Mouse (Mus musculus) megakaryocyte, embryonic 14.5 days (primary cell): Measurements from ENCODE around the gene Ccdc146. TPM values are rescaled to one million over a fixed set of nuclear protein-coding genes. Genes with fewer than 3 reads are reported as not detected.
"Not testable (repeated sequence)": the region's sequence is repeated elsewhere in the genome, so short reads cannot be mapped to it uniquely, and the experiment has no call there.

Source experiments
- H3K27me3 ChIP-seq: replicated peaks from 2 replicates; pipeline ENCODE3; 2012; ENCODE audit warnings: inconsistent platforms
- H3K36me3 ChIP-seq: replicated peaks from 2 replicates; pipeline ENCODE3; 2012; ENCODE audit warnings: low read length, inconsistent platforms, mixed read lengths
- H3K4me1 ChIP-seq: 2 replicates; pipeline ENCODE4 v1.6.1; 2012; ENCODE audit warnings: inconsistent platforms
- H3K4me3 ChIP-seq: replicated peaks from 2 replicates; pipeline ENCODE3; 2012; ENCODE audit warnings: moderate library complexity, mild to moderate bottlenecking, inconsistent platforms
- H3K9me3 ChIP-seq: 2 replicates; pipeline ENCODE4 v1.6.1; 2012; ENCODE audit warnings: inconsistent platforms
- FLI1 ChIP-seq: IDR thresholded peaks from 2 replicates; pipeline ENCODE4 v1.6.1; 2012; ENCODE audit warnings: low read length, inconsistent platforms, mixed read lengths
- GATA1 ChIP-seq: IDR thresholded peaks from 3 replicates; pipeline ENCODE4 v1.6.1; 2012; ENCODE audit warnings: mixed read lengths, low read length, inconsistent platforms, borderline replicate concordance
- polyA plus RNA-seq: library from polyadenylated mRNA; stranded (reverse); fragments of >175 nt; gene quantifications from 2 replicates; pipeline ENCODE4 v1.2.3, GENCODE M21; 2012; ENCODE audit warnings: low replicate concordance; ENCODE audit not compliant: insufficient read depth

The Ccdc146 gene
- polyA plus RNA-seq, 1 experiment = not detected

DNA sequence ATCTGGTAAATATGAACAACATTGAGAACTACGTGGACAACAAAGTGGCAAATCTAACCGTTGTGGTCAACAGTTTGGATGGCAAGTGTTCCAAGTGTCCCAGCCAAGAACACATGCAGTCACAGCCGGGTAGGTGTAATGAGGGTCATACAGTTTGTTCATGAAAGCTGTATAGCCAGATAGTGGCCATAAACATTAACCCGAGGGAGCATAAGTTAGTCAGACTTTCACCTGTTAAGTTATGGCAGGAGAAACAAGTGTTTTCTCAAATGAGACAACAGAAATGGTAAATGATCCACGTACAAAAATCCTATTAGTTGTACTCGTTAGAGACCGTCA, 51.3 kb downstream of the Ccdc146 start:
- Histone ChIP-seq H3K36me3 (peaks cover 18% of the 10 kb centered on the region), H3K4me1 (peaks cover 57% of the 10 kb centered on the region), H3K4me3 (peak overlapping the region; percentile 99), H3K9me3 (no peaks in the 10 kb centered on the region), H3K27me3 (no peaks in the 10 kb centered on the region)
- TF ChIP-seq GATA1 (no peak), FLI1 (no peak)

- Histone ChIP-seq H3K36me3 (peaks cover 18% of the 10 kb centered on the region), H3K9me3 (no peaks in the 10 kb centered on the region), H3K4me3 (peak within 1 kb of the TSS; percentile 99), H3K27me3 (no peaks in the 10 kb centered on the region), H3K4me1 (peaks cover 57% of the 10 kb centered on the region)
- TF ChIP-seq GATA1 (no peak), FLI1 (no peak)
Observed at GRCm38 (mm10) chr5:21372493-21373179, 51.8 kb downstream of the Ccdc146 start, which contains the start of gene Fgl2. TSS of gene Fgl2 (plus strand) at chr5:21372642.

DNA sequence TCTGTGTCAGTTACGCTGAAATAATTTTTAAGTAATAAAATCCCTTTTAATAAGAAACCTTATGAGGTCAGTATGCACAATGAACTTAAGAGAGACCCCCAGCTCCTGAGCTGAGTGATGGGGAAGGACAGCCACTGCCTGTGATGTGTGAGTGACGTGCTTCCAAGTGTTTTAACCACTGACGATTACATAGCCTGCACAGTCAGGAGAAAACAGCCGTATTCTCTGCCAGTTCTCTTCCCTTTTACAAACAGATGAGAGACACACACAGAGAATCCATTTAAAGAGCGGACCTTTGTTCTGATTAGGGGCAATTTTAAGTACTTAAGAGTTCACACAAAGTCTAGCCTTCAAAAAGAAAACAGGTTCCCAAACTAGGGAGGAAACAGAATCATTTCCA, 52.6 kb downstream of the Ccdc146 start:
- TF ChIP-seq FLI1 (no peak), GATA1 (no peak)
- Histone ChIP-seq H3K4me3 (peak overlapping the region; percentile 99), H3K9me3 (no peaks in the 10 kb centered on the region), H3K36me3 (peaks cover 17% of the 10 kb centered on the region), H3K4me1 (peaks cover 62% of the 10 kb centered on the region), H3K27me3 (no peaks in the 10 kb centered on the region)

GRCm38 (mm10) chr5:21370218-21370947, 54.1 kb downstream of the Ccdc146 start:
- H3K4me1 ChIP-seq = peaks cover 67% of the 10 kb centered on the region
- H3K4me3 ChIP-seq = no peak overlapping the region
- H3K36me3 ChIP-seq = peaks cover 7% of the 10 kb centered on the region
- H3K9me3 ChIP-seq = no peaks in the 10 kb centered on the region
- TF ChIP-seq FLI1 (no peak), GATA1 (no peak)
- H3K27me3 ChIP-seq = no peaks in the 10 kb centered on the region

GRCm38 (mm10) chr5:21367514-21367913, 57.0 kb downstream of the Ccdc146 start:
- Histone ChIP-seq H3K27me3 (no peaks in the 10 kb centered on the region), H3K4me3 (no peak overlapping the region), H3K36me3 (no peaks in the 10 kb centered on the region), H3K4me1 (peaks cover 42% of the 10 kb centered on the region), H3K9me3 (peaks cover 7% of the 10 kb centered on the region; the same call in 1 of the 2 replicates)
- no peak for TF ChIP-seq FLI1
- TF ChIP-seq GATA1 = no peak

- no peaks in the 10 kb centered on the region for H3K27me3 ChIP-seq
- peaks cover 32% of the 10 kb centered on the region for H3K4me1 ChIP-seq
- no peaks in the 10 kb centered on the region for H3K36me3 ChIP-seq
- H3K4me3 ChIP-seq = no peak overlapping the region
- TF ChIP-seq FLI1 = no peak
- no peak for TF ChIP-seq GATA1
- peaks cover 15% of the 10 kb centered on the region for H3K9me3 ChIP-seq
Observed at GRCm38 (mm10) chr5:21366338-21367053, 58.0 kb downstream of the Ccdc146 start.

DNA sequence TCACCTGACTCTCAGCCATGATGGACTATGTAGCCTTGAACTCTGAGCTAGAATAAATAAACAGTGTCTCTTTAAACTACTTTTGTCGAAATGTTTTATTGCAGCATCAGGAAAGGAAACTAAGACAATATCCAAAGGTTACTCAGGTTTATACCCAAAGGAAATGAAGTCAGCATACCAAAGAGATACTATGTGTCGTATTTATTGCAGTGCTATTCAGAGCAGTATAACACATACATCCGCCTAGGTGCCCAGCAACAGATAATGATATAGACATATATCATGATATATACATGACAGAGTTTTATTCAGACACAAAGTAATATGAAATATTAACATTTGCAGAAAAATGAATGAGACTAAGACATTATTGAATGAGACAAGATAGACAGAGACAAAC, 61.1 kb downstream of the Ccdc146 start:
- Histone ChIP-seq H3K27me3 (no peaks in the 10 kb centered on the region), H3K4me3 (no peak overlapping the region), H3K36me3 (no peaks in the 10 kb centered on the region), H3K4me1 (peaks cover 12% of the 10 kb centered on the region), H3K9me3 (peaks cover 15% of the 10 kb centered on the region)
- no peak for TF ChIP-seq GATA1
- no peak for TF ChIP-seq FLI1

DNA sequence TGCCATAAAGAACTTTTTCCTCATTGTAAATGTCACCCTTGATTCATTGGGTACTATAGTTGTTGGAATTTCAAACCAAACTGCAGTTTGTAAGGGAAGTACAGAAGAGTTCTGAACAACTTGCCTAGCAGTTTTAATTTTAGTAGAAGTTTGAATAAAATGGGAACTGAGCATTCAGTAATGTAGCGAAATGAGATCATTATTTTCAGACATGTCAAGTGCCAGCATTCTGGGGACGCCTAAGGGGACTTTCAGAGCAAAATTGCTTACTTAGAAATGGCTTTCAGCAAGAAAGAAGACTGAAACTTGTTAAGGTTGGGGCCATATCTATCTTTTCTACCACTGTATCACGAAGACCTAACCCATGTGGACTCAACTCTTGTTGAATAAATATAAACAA, 65.8 kb downstream of the Ccdc146 start:
- H3K4me1 ChIP-seq = peaks cover 16% of the 10 kb centered on the region
- H3K4me3 ChIP-seq = no peak overlapping the region
- H3K9me3 ChIP-seq = peaks cover 15% of the 10 kb centered on the region
- H3K36me3 ChIP-seq = no peaks in the 10 kb centered on the region
- TF ChIP-seq FLI1 = no peak
- TF ChIP-seq GATA1 = no peak
- H3K27me3 ChIP-seq = no peaks in the 10 kb centered on the region

- peaks cover 21% of the 10 kb centered on the region for H3K4me1 ChIP-seq
- TF ChIP-seq GATA1 (no peak), FLI1 (no peak)
- H3K9me3 ChIP-seq = no peaks in the 10 kb centered on the region
- H3K36me3 ChIP-seq = no peaks in the 10 kb centered on the region
- no peaks in the 10 kb centered on the region for H3K27me3 ChIP-seq
- H3K4me3 ChIP-seq = no peak overlapping the region
Observed at GRCm38 (mm10) chr5:21351678-21352077, 72.8 kb downstream of the Ccdc146 start.

DNA sequence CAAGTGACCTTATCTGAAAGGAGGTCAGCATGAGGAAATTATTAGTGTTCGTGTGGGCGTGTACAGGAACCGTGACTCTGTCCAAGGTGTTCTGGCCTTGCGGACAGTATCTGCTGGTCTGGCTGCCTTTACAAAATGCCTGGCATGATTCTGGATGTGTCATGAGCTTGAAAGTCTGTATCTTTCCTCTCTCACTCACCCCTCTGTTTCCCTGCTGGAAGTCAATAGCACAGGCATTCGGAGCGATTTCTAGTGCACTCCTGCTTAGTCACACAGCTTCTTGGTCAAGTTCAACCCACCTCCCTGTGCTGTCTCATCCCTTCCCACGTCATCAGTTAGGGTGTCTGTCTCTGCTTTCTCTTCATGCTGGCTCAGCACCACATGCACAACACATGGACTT, 76.1 kb downstream of the Ccdc146 start:
- TF ChIP-seq GATA1 (no peak), FLI1 (no peak)
- no peaks in the 10 kb centered on the region for H3K9me3 ChIP-seq
- peaks cover 9% of the 10 kb centered on the region for H3K4me1 ChIP-seq
- no peaks in the 10 kb centered on the region for H3K27me3 ChIP-seq
- no peaks in the 10 kb centered on the region for H3K36me3 ChIP-seq
- peak overlapping the region; percentile 29 for H3K4me3 ChIP-seq

DNA sequence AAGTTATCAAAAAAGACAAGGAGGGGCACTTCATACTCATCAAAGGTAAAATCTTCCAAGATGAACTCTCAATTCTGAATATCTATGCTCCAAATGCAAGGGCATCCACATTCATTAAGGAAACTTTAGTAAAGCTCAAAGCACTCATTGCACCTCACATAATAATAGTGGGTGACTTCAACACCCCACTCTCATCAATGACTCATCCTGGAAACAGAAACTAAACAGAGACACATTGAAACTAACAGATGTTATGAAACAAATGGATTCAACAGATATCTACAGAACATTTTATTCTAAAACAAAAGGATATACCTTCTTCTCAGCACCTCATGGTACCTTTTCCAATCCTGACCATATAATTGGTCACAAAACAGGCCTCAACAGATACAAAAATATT, 82.2 kb downstream of the Ccdc146 start:
- H3K4me1 ChIP-seq, H3K36me3 ChIP-seq, H3K9me3 ChIP-seq, H3K27me3 ChIP-seq, H3K4me3 ChIP-seq: not testable (repeated sequence)
